Mouse (Mus musculus) urinary bladder, postnatal 25 days (tissue): ENCODE measurements at regions not wholly inside any gene's neighbourhood (a gene's known extent, or its start where the extent isn't known, plus 50 kb on each side); places are given as distances from the start of the nearest gene placed in this dataset.

Source experiments
- DNase-seq: peaks from one replicate; pipeline ENCODE4 v3.0.0; 2022; ENCODE audit warnings: low spot score

- DNase-seq: no peak
Measured at GRCm38 (mm10) chr1:120883632-120884031, 281.4 kb downstream of the En1 start.

GRCm38 (mm10) chr1:120910801-120911200 lies 308.6 kb downstream of the En1 start:
- no peak for DNase-seq

- no peak for DNase-seq
Measured at GRCm38 (mm10) chr1:120911962-120912670, 309.9 kb downstream of the En1 start.

- no peak for DNase-seq
Measured at GRCm38 (mm10) chr1:120921540-120921939, 319.3 kb downstream of the En1 start.

GRCm38 (mm10) chr1:120925271-120925670 lies 323.1 kb downstream of the En1 start:
- DNase-seq: no peak

GRCm38 (mm10) chr1:120930141-120930540 lies 327.9 kb downstream of the En1 start:
- DNase-seq: no peak

GRCm38 (mm10) chr1:120935321-120935720 lies 333.1 kb downstream of the En1 start:
- no peak for DNase-seq

- DNase-seq: no peak
Measured at GRCm38 (mm10) chr1:120943711-120944110, 341.5 kb downstream of the En1 start.

GRCm38 (mm10) chr1:120946349-120946748 lies 344.1 kb downstream of the En1 start:
- DNase-seq: no peak

GRCm38 (mm10) chr1:120961235-120961634 lies 359.0 kb downstream of the En1 start:
- DNase-seq: no peak

- no peak for DNase-seq
Measured at GRCm38 (mm10) chr1:120961984-120962383, 359.8 kb downstream of the En1 start.

- DNase-seq: no peak
Measured at GRCm38 (mm10) chr1:120963477-120964178, 361.4 kb downstream of the En1 start.

- no peak for DNase-seq
Measured at GRCm38 (mm10) chr1:120964179-120964517, 361.9 kb downstream of the En1 start.

GRCm38 (mm10) chr1:120966132-120966531 lies 363.9 kb downstream of the En1 start:
- DNase-seq: no peak

- DNase-seq: no peak
Measured at GRCm38 (mm10) chr1:120974661-120975060, 357.7 kb downstream of the Insig2 start.

GRCm38 (mm10) chr1:121004535-121004934 lies 327.9 kb downstream of the Insig2 start:
- no peak for DNase-seq

- no peak for DNase-seq
Measured at GRCm38 (mm10) chr1:121005198-121005597, 327.2 kb downstream of the Insig2 start.

GRCm38 (mm10) chr1:121012126-121012525 lies 320.3 kb downstream of the Insig2 start:
- no peak for DNase-seq

- no peak for DNase-seq
Measured at GRCm38 (mm10) chr1:121013839-121014503, 318.4 kb downstream of the Insig2 start.

- DNase-seq: no peak
Measured at GRCm38 (mm10) chr1:121029375-121029774, 303.0 kb downstream of the Insig2 start.

- no peak for DNase-seq
Measured at GRCm38 (mm10) chr1:121034761-121035393, 297.5 kb downstream of the Insig2 start.

- no peak for DNase-seq
Measured at GRCm38 (mm10) chr1:121046581-121046980, 285.8 kb downstream of the Insig2 start.

- DNase-seq: no peak
Measured at GRCm38 (mm10) chr1:121047406-121047805, 285.0 kb downstream of the Insig2 start.
